Mouse (Mus musculus) spleen, adult 2 months (tissue): ENCODE measurements around the gene Pcdh7.

Source experiments
- CTCF ChIP-seq: fragments of 200-500 bp; IDR thresholded peaks from 2 replicates; pipeline ENCODE4 v1.5.1; 2011; ENCODE audit warnings: mild to moderate bottlenecking, inconsistent platforms; ENCODE audit not compliant: insufficient read depth, insufficient read length, insufficient replicate concordance; ENCODE audit errors: extremely low read depth
- POLR2A ChIP-seq: fragments of 200-500 bp; IDR thresholded peaks from 2 replicates; pipeline ENCODE4 v1.6.1; 2011; ENCODE audit warnings: low read depth, low read length, inconsistent platforms

DNA sequence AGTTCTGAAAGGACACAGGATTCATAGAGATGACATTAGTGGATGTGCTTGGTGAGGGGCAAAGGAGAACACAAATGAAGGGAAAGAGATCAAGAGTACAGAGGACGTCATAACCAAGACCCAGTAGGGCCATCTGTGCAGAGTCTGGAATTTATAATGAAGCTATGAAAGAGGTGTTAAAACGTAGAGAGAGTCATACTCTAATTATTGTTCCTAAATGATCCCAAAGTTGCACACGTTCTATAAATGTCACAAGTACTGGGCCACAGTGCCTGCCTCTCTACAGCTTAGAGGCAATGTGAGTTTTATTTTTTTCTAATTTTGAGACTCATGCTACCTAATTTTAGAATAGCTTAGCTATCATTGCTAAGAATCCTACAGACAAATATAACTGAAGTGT, 400.1 kb downstream of the Pcdh7 start:
- TF ChIP-seq CTCF (no peak), POLR2A (no peak)
